Mouse (Mus musculus) heart, embryonic 11.5 days (tissue): ENCODE results near the gene Nploc4. TPM values are rescaled to one million over a fixed set of nuclear protein-coding genes. Genes with fewer than 3 reads are reported as not detected.
"Not testable (repeated sequence)": the region's sequence is repeated elsewhere in the genome, so short reads cannot be mapped to it uniquely, and the experiment has no call there.

Experiments used
- ATAC-seq: fragments of 200-750 bp; cut with Nextera tagmentation; replicated peaks from 2 replicates; pipeline ENCODE4 v1.8.0; 2017; ENCODE audit warnings: moderate library complexity; ENCODE audit not compliant: insufficient number of reproducible peaks, low FRiP score, low TSS enrichment
- H3K27ac ChIP-seq: fragments of 300-500 bp; sonication (generic); 2 replicates; pipeline ENCODE4 v1.5.1; 2014; ENCODE audit warnings: mild to moderate bottlenecking, low read depth, low read length
- H3K27me3 ChIP-seq: fragments of 300-500 bp; sonication (generic); 2 replicates; pipeline ENCODE4 v1.6.1; 2014; ENCODE audit warnings: mild to moderate bottlenecking, low read length, mixed read lengths; ENCODE audit not compliant: control insufficient read depth, insufficient read depth
- H3K36me3 ChIP-seq: fragments of 300-500 bp; sonication (generic); 2 replicates; pipeline ENCODE4 v1.6.1; 2014; ENCODE audit warnings: mild to moderate bottlenecking, low read length, moderate library complexity, mixed read lengths; ENCODE audit not compliant: control insufficient read depth, insufficient read depth
- H3K4me1 ChIP-seq: fragments of 300-500 bp; sonication (generic); 2 replicates; pipeline ENCODE4 v1.6.1; 2014; ENCODE audit warnings: low read length; ENCODE audit not compliant: control insufficient read depth, insufficient read depth
- H3K4me2 ChIP-seq: fragments of 300-500 bp; sonication (generic); 2 replicates; pipeline ENCODE4 v1.6.1; 2014; ENCODE audit warnings: mild to moderate bottlenecking, moderate library complexity
- H3K4me3 ChIP-seq: fragments of 300-500 bp; sonication (generic); 2 replicates; pipeline ENCODE4 v1.5.1; 2014; ENCODE audit warnings: low read depth, low read length
- H3K9ac ChIP-seq: fragments of 300-500 bp; sonication (generic); 2 replicates; pipeline ENCODE4 v1.6.1; 2014; ENCODE audit warnings: mild to moderate bottlenecking, low read depth, low read length, moderate library complexity
- H3K9me3 ChIP-seq: fragments of 300-500 bp; sonication (generic); replicated peaks from 2 replicates; pipeline ENCODE4 v1.6.1; 2016; ENCODE audit warnings: low read length; ENCODE audit not compliant: control insufficient read depth
- WGBS: fragments of 180-500 bp; shearing (Covaris S2); extraction: QIAGEN DNeasy Blood & Tissue Kit; methylation state at CpG from one replicate; pipeline ENCODE4 v1.1.7; 2014; ENCODE audit not compliant: insufficient replicate concordance; 5-methylcytosine and 5-hydroxymethylcytosine counted together
- polyA plus RNA-seq: library from polyadenylated mRNA; unstranded; fragments of >200 nt; fragmentation: Nextera tagmentation; extraction: Ambion mirVana; gene quantifications from 2 replicates; pipeline ENCODE4 v1.2.1, GENCODE M21; 2014

Nploc4 gene
- polyA plus RNA-seq, 1 experiment from 2014 or later: 31.0 TPM

GRCm38 (mm10) chr11:120356319-120356840 is 81.1 kb downstream of the Nploc4 start:
- WGBS: 80% methylated on average over 15 of the region's 15 CpGs
- Histone ChIP-seq H3K4me3 (no peak overlapping the region), H3K27ac (no peak overlapping the region), H3K27me3 (no peaks in the 10 kb centered on the region), H3K9ac (no peak overlapping the region), H3K9me3 (no peaks in the 10 kb centered on the region), H3K36me3 (no peaks in the 10 kb centered on the region), H3K4me2 (no peak overlapping the region), H3K4me1 (peaks cover 62% of the 10 kb centered on the region)
- ATAC-seq: no peak

DNA sequence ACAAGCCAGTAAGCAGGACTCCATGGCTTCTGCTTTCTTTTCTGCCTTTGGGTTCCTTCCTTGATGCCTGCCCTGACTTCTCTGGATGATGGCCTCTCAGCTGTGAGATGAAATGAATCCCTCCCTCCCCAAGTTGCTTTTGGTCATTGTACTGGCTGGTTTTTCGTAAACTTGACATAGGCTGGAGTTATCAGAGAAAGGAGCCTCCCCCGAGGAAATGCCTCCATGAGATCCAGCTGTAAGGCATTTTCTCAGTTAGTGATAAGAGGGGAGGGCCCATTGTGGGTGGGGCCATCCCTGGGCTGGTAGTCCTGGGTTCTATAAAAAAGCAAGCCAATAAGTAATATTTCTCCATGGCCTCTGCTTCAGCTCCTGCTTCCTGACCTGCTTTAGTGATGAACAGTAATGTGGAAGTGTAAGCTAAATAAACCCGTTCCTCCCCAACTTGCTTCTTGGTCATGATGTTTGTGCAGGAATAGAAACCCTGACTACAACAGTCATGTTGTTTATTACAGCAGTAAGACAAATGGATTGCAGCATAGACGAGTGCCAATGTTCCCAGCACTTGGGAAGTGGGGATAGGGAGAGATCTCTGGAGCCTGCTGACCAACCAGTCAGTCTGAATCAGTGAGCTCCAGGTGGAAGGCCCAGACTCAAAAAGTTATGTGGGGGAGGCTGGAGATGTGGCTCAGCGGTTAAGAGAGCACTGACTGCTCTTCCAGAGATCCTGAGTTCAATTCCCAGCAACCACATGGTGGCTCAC is 82.0 kb downstream of the Nploc4 start:
- Histone ChIP-seq H3K27ac (peak overlapping the region; percentile 64), H3K36me3 (no peaks in the 10 kb centered on the region), H3K9ac (no peak overlapping the region), H3K9me3 (no peaks in the 10 kb centered on the region), H3K27me3 (no peaks in the 10 kb centered on the region), H3K4me1 (peaks cover 69% of the 10 kb centered on the region), H3K4me3 (no peak overlapping the region), H3K4me2 (peak overlapping the region; percentile 24; the same call in 1 of the 2 replicates)
- no peak for ATAC-seq
- WGBS: 45% methylated on average over 5 of the region's 5 CpGs

DNA sequence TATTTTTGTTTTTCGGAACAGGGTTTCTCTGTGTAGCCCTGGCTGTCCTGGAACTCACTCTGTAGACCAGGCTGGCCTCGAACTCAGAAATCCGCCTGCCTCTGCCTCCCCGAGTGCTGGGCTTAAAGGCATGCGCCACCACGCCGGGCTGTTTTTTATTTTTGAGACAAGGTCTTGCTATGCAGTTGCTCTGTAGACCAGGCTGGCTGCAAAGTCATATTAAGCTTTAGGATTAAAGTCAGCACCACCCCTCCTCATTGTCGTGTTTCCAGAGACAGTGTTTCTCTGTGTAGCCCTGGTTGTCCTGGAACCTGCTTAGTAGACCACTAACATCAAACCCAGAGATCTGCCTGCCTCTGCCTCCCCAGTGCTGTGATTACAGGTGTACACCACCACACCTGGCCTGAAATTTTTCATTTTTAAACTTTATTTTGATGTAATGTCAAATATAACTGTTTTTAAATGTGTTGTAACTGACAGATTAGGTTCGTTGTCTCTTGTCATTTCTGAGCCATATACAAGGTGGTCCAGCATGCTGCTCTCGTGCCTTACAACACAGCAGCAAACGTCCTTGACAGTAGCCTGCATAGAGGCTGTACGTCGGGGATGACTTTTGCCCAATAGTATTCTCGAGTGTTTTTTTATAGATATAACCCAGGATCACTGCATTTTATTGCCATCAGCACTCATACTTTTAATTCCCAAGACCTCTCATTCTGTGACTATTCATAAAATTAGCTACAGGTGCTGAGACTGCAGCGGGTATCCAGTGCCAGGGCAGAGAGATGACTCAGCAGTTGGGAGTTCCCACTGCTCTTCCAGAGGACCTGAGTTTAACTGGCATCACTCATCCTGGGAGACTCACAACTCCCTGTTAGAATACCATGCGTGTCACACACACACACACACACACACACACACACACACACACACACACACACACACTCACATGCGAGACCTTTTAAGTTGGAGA is 82.9 kb downstream of the Nploc4 start:
- ATAC-seq: no peak
- Histone ChIP-seq H3K36me3 (no peaks in the 10 kb centered on the region), H3K9ac (no peak overlapping the region), H3K27ac (peak overlapping the region; percentile 79), H3K27me3 (no peaks in the 10 kb centered on the region), H3K9me3 (no peaks in the 10 kb centered on the region), H3K4me2 (peak overlapping the region; percentile 24; the same call in 1 of the 2 replicates), H3K4me1 (peaks cover 62% of the 10 kb centered on the region), H3K4me3 (no peak overlapping the region)
- WGBS: 87% methylated on average over 17 of the region's 17 CpGs

GRCm38 (mm10) chr11:120353500-120354303 is 83.8 kb downstream of the Nploc4 start:
- Histone ChIP-seq H3K4me2 (peak overlapping the region; percentile 64), H3K4me1 (peaks cover 57% of the 10 kb centered on the region), H3K4me3 (peak overlapping the region; percentile 25; the same call in 1 of the 2 replicates), H3K27me3 (no peaks in the 10 kb centered on the region), H3K9ac (peak overlapping the region; percentile 65), H3K27ac (peak overlapping the region; percentile 79), H3K36me3 (no peaks in the 10 kb centered on the region), H3K9me3 (no peaks in the 10 kb centered on the region)
- peak; percentile 48 for ATAC-seq
- 20% methylated on average over 26 of the region's 26 CpGs for WGBS

DNA sequence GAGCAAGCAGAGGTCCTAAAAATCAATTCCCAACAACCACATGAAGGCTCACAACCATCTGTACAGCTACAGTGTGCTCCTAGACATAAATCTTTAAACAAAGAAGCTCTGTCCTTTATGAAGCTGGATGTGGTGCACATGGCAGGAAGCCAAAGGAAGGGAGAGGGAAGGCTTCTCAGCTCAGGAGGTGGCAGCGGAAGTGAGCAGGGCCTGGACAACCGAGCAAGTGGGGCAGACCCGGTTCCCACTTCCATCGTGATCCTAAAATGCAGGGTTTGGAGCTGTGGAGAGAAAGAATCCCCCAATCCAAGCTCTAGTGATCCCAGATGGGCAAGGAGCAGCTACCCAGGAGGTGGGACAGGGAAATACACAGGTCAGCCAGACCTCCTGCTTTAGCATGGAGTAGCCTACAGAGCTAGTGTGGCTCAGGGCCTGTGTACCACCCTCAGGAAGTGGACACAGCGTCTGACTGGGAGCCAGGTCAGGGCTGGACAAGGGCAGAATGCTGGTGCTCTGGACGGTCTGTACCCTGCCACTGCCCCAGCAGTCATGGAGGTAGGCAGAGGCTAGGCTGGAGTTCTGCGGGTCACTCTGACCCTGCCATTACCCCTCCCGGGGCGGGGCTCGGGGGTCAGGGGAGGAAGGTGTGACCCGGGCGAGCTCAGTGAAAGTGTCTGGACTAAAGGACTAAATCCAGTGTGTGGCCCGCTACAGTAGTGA is 84.8 kb downstream of the Nploc4 start:
- Histone ChIP-seq H3K4me2 (peak overlapping the region; percentile 64), H3K4me3 (no peak overlapping the region), H3K9ac (peak overlapping the region; percentile 65), H3K27ac (peak overlapping the region; percentile 79), H3K27me3 (no peaks in the 10 kb centered on the region), H3K9me3 (no peaks in the 10 kb centered on the region), H3K36me3 (no peaks in the 10 kb centered on the region), H3K4me1 (peaks cover 49% of the 10 kb centered on the region)
- no peak for ATAC-seq
- 57% methylated on average over 13 of the region's 13 CpGs for WGBS

- ATAC-seq: not testable (repeated sequence)
Observed at GRCm38 (mm10) chr11:120352093-120352350, 85.5 kb downstream of the Nploc4 start.

DNA sequence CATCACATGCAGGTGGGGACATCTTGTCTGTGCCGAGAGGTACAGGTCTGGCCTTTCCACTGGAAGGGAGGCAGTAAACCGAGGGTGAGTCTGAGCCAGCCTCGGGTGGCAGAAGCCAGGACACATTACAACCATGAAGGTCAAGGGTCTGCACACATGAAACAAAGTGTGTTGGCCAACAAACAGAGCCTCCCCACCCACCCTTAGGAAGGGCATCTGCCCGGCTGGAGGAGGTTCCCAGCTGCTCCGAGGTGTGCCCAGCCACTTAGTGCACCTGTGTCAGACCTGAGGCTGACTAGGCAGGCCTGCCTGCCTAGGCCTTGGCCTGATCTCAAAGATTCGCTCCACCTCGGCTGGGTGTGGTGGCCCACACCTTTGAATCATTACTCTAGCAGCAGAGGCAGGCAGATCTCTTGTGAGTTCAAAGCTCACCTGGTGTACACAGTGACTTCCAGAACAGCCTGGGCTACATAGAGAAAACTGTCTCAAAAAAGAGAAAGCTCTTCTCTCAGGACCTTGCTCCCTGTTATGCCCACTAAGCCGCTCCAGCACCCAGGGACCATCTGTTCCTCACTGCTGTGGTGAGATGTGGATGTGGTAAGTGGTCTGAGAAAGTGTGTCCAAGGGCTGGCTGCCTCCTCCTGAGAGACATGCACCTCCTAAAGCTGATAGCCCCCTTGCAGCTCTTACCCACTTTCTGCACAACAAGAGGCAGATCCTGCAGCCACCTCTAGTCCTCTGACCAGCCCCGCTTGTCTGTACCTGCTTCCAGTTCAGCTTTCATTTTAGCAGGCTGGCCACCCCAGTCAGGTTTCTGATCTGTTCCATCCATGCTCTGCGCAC is 86.0 kb downstream of the Nploc4 start:
- no peaks in the 10 kb centered on the region for H3K9me3 ChIP-seq
- H3K4me3 ChIP-seq: peak overlapping the region; percentile 94
- H3K4me1 ChIP-seq: peaks cover 40% of the 10 kb centered on the region
- peak overlapping the region; percentile 100 for H3K9ac ChIP-seq
- peak overlapping the region; percentile 100 for H3K27ac ChIP-seq
- H3K4me2 ChIP-seq: peak overlapping the region; percentile 98
- 85% methylated on average over 10 of the region's 10 CpGs for WGBS
- peaks cover 2% of the 10 kb centered on the region; the same call in 1 of the 2 replicates for H3K36me3 ChIP-seq
- ATAC-seq: no peak
- H3K27me3 ChIP-seq: no peaks in the 10 kb centered on the region

More at GRCm38 (mm10) chr11:120352093-120352350, 85.5 kb downstream of the Nploc4 start:
- H3K9me3 ChIP-seq, H3K4me3 ChIP-seq, H3K27me3 ChIP-seq, H3K9ac ChIP-seq, H3K4me2 ChIP-seq, H3K36me3 ChIP-seq: not testable (repeated sequence)
- 91% methylated on average over 5 of the region's 5 CpGs for WGBS
- peak overlapping the region; percentile 79; the same call in 1 of the 2 replicates for H3K27ac ChIP-seq
- H3K4me1 ChIP-seq: peaks cover 42% of the 10 kb centered on the region
